Mouse (Mus musculus) layer of hippocampus, adult 18-20 months (tissue): ENCODE measurements around the gene Rtp4. TPM values are rescaled to one million over a fixed set of nuclear protein-coding genes. Genes with fewer than 3 reads are reported as not detected.

Experiments used
- DNase-seq, 2 experiments: peaks; one replicate each; pipeline ENCODE4 v3.0.0; 2022; ENCODE audit warnings: low spot score in 2 of 2
- total RNA-seq, 2 experiments: library from RNA; stranded (reverse); gene quantifications; 2 replicates each; pipeline ENCODE4 v1.2.3; 2021

The Rtp4 gene
- total RNA-seq, 2 experiments from 2014 or later = 1.5 TPM

DNA sequence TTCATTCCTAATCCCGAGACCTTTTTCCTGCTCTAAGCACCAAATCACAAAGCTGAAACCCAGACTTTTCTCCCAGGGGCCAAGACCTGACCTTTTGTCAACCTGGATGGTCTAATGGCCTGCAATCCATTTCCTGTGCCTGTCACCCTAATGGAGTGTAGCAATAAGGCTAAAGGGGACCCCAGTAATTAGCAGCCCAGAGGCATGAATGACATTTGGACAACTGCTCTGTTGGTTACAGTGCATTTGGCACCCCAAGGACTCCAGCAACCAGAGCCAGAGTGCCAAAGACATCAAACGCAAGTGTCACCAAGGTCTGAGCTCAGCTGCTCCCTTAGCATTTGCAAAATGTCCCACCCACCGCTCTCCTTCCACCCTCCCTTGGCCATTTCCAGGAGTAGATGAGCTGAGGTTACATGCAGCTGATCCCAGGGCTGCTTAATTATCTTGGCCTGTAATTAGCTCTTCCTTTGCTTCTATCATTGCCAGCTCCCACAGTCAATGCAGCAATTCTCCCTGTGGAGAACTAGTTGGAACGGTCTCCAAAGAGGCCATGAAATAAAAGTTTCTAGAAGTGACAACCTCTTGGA is 48.4 kb downstream of the Rtp4 start:
- DNase-seq = no peak

DNA sequence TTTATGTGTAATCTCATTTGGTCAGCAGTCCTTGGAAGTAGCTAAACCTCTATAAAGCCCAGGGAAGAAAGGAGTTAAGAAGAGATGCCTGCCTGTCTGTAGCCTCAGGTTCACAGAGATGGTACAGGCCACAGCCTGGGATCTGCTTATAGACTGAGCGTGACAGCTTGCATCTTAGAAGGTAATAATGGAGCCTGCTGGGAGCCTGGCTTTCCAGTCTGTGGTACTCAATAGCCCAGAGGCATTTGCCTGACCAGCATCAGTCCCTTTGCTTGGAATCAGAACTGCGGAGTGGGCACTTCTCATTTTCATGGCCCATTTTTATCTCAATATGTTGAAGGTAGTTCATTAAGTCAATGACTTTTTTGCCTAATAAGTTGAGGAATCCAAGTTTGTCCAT is 54.5 kb downstream of the Rtp4 start:
- DNase-seq = no peak

DNA sequence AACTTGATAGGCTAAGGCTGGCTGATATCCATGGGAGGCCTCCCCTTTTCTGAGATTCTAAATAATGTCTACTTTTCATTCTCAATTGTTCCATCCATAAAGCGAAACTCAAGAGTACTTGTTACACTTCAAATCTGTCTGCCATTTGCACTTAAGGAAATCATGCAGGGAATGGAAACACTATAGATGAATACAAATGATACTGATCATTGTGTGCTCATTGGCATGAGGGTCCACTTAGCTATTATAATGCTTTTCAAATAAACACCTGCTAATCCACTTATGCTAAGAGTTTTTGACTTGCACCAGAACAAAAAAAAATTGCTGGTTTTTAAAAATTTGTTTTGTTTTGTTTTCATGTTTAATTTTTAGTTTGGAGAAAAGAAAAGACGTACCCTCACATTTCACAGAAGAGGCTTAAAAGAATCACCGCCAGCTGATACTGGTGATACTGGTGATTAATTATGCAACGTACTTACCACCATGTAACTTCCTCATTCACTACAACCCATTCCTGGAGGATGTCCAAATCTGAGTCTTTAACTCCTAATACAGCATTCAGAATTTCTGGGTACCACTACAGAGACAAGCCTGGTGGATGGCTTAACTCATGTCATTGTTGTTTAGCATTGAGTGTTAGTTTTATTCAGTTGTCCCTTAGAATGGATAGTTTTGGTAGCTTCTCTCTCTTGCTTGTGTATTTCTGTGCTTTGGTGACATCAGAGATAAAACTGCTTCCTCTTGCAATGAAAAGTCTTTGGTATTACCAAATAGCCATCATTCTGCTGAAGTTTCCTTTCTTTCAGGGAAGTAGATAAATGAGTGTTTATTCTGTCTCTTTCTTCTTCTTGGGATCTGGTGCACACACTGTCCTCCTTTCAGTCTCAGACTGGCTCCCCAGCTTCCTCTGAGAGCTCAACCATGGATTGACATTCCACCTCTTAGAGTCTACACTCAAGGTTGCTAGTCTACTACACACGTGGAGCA is 71.3 kb downstream of the Rtp4 start:
- no peak for DNase-seq

DNA sequence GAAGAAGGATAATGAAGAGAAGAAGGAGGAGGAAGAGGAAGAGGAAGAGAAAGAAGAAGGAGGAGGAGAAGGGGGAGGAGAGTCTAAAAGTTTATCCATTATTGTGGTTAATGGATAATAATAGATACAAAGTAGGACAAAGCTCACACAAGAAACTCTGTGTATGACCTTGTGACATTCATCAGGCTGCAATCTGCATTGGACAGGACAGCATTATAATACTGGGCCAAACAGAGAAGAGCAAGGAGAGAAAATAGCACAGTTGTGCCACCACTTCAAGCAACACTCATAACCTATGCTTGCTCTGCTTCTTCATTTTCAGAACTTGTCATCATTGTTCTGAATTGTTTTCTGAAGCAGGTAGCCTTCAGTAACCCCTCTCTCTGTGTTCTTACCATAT is 72.4 kb downstream of the Rtp4 start:
- no peak for DNase-seq

DNA sequence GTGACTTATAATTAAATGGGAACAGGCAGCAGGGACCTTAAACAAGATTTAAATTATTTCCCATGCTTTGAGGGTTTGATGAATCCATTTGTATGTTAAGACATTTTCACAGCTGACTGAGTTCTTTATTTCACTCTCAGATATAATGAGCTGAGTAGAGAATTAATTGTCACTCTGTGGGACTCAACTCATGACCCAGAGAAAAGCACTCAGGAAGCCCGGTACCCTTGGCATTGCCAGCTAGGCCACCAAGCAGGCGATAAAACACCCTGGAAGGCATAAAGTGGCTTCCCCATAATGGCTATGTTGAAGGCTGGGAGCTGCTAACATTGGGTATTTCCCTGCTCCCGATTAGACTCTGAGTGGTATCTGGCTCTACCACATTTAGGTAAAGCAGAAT is 76.6 kb downstream of the Rtp4 start:
- DNase-seq = no peak

DNA sequence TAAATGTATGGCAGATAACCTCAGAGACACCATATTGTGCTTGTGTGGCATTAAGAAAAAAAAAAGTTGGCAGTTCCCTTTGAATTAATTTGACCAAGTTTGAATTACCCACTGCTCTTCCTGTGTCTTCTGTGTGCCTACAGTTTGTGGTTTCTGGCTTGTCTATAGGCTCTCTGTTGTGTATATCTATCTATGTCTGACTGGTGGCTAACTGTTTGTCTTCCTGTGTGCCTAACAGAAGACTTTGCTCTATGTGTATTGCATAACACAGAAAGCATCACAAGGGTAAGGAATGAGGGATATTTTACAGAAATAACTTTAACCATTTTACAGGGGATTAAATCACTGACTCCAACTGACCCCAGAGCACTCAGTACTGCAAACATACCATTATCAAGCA is 77.9 kb downstream of the Rtp4 start:
- no peak for DNase-seq

DNA sequence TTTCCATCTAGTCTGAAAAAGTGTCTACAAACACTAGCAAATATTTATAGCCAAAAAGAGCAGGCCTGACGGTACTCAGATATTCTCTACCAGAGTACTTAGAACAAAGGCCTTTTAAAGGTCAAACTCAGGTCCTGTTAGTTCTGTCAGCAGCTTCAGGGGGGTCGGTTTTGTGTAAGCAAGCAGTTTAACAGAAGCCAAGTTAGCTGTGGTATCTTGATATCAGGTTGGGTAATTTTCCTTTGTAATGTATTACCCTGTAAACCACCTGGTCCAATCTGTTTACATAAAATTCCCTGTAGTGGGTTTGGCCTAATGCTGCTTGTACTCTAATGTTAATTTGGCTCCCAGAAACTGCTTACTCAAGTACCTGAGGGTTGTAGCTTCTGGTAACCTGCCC is 86.1 kb downstream of the Rtp4 start:
- no peak for DNase-seq

DNA sequence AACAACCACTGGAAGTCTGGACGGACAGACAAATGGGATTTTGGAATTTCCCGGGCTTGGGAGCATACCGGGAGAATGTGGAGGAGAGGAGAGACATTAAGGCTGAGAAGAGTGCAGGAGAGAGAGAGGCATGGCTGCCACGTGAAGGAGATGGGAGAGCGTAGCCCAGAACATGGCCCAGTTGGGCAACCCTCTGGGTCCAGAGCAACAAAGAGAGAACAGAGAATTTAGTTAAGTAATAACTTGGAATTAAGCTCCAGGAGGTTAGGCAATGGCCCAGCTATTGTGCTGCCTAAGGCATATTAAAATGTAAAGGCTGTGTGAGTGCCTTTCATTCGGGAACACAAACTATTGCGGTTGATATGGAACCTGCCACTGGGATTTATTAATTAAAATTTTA is 86.6 kb downstream of the Rtp4 start:
- DNase-seq = no peak

DNA sequence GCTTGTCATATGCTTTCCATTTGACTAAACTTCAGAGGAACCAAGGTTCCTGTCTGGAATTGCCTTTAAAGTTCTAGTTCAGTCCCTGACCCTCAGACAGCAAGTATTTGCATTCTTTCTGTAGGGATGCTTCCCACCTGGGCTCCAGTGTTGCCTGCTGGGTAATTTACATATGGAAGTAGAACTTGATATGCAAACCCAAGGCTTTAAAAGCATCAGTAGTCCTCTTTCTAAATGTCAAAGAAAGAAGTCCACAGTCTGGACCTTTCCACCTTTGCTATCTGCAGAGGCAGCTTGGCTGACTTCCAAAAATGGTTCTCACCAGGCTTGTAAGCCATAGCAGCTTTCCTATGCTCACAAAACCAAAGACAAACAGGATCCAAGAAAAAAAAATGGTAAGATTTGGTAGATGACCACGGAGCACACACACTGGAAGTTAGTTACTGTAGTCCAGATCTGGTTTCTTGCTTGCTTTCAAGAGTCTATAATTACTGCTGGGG is 87.9 kb downstream of the Rtp4 start:
- no peak for DNase-seq

DNA sequence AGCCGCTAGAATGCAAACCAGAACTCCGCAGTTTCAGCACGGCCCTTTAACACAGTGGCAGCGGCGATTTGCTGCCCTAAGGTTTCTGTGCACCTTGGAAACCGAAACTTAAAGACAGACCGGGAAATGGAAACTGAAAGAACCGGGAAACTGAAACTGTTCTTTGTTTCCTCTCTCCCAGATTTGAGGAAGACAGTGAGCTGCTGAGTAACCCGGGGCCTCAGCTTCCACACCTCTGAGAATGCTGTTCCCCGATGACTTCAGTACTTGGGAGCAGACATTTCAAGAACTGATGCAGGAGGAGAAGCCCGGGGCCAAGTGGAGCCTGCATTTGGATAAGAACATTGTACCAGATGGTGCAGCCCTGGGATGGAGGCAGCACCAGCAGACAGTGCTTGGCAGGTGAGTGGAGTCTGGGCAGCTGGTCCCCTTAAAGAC is 89.7 kb downstream of the Rtp4 start:
- peak; percentile 11 to 40 for DNase-seq

DNA sequence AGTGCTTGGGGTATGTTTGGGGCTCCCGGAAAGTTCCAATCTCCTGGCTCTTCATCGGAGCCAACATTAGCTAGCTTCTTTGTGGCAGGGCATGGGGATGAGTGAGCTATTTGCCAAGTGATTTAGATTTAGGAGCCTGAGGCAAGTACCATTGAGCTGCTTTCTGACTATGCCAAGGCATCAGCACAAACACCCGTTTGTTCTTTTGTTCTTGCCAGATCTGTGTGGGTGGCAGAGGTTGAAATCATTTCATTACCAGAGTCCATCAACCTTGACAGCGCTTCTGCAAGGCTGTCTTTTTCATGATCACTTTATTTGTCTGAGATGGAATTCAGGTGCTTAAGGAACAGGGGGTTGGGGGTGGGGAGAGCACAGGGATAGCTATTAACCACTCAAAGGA is 104.1 kb downstream of the Rtp4 start:
- peak in 1 of 2 experiments; percentile 7 for DNase-seq

DNA sequence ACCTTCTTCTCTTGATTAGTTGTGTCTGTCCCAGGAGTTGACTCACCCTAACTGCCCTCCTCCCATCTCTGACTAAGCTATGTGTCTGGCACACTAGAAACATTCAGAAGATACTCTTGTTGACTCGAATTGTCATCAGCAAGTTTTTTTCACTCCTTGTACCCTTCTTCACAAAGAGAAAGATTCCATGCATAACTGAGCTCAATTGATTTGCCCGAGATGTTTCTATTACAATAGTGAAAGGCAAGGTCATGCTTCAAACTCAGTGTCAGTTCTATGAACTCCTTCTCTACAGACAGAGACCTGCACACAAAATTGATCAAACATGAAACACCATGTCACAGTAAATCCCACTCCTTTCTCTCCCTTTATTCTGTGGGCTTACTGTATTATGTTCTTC is 111.4 kb downstream of the Rtp4 start:
- DNase-seq = no peak

DNA sequence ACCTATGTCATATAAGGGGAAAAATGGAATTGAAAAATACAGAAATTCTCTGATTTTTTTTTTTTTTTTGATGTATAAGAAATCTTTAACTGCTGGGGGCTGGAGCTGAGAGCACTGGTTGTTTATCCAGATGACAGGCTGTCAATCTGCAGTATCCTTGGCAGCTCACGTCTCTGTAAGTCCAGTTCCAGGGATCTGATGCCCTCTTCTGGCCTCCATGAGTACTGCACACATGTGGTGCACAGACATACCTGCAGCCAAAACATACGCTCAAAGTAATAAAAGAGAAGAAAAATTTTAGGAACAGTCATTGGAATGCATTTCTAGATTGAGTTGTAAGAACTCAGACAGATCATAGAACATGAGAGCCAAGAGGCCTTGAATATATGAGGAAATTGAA is 112.6 kb downstream of the Rtp4 start:
- DNase-seq = no peak

DNA sequence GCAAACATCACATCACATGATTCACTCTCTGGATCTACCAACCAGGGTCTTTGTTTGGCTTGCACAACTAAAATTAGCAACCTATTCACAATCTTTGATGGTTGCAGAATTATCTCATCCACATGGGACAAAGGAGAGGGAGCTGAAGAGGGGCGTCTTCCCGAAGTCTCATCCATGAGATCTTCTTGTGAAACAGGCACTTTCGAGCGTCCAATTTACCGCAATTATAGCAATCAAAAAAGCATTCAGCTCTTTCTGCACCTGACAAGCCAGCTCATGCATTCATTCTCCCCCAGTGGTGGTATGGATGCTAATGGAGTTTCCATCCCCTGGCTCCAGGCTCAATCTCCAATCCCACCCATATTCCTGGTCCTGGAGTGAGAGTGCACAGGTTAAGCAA is 132.9 kb downstream of the Rtp4 start:
- no peak for DNase-seq

DNA sequence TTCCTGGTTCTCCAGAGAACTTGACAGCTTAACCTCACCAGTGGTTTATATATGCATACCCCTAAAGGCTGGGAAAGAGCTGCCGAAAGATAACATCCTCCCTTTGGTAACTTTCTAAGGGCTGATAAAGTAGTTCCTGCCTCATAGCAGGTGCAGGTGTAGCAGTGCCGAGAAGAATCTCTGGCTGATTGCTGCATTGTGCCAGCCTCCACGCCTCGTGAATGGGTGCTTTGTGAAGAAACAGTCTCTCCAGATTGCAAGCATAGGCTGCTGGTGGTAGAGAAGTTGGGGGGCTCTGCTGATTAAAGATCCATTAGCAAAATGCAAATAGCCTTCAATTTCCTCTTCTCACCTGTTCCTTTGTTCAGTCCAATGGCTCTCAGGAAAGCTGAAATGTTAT is 133.4 kb downstream of the Rtp4 start:
- no peak for DNase-seq

DNA sequence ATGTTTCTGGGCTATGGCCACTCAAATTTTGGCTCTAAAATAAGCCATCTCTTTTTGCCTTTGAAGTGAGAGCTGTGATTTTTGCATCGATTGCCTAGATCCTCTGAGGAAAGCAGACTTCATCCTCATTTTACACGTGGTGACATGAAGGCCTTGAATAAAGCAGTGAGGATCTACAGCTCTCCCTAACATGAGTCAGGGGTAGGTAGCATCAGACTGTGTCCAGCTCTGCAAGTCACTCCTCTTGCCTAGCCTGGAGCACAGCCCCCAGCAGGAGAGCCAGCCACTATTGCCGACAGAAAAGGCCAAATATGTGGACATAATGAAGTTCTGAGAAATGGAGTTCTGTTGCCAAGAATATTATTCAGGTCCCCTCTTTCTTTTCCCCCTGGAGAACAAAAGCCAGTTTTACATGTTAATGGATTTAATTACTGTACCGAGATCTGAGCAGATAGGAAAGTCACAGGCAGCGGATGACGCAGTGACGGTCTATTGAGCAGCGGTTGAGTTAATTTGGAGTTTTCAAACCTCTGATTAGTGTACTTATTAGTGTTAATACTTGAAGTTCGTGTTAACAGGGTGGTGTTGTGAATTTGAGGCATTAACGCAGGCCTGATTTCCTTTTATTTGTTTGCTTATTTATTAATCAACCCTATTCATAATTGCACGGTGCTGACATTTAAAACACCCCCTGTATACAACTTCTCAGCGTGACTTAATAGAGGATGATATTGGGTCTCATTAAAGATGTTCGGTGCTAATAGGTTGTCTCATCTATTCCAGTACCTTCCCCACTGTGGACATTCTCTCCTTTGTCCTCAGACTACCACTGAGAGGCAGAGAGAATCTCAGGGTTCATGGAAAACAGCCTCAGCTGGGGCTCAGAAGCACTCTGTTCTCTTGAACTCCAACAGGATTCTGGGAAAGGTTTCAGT is 139.8 kb downstream of the Rtp4 start:
- DNase-seq = no peak

Other genes with a start within 250 kb of the Rtp4 start
- gene Rtp1, start 91.2 kb upstream of the Rtp4 start, total RNA-seq = under 1 TPM; 0.38 to 0.57 TPM
- gene Masp1, start 524 bp downstream of the Rtp4 start, total RNA-seq = 10 to 100 TPM in 1 of 2 experiments, 1 to 10 TPM in 1; 9.9 to 10.6 TPM